Mouse (Mus musculus) embryonic facial prominence, embryonic 14.5 days (tissue): ENCODE measurements around the gene Kalrn. TPM values are rescaled to one million over a fixed set of nuclear protein-coding genes. Genes with fewer than 3 reads are reported as not detected.

ENCODE experiments used
- ATAC-seq: fragments of 200-750 bp; cut with Nextera tagmentation; 2 replicates; pipeline ENCODE4 v1.8.0; 2017; ENCODE audit warnings: low read depth, moderate number of reproducible peaks, moderate TSS enrichment
- DNase-seq: peaks from one replicate; pipeline ENCODE4 v3.0.0-alpha.2; 2015; ENCODE audit warnings: low spot score
- H3K27ac ChIP-seq: fragments of 300-500 bp; sonication (generic); replicated peaks from 2 replicates; pipeline ENCODE4 v1.5.1; 2014; ENCODE audit warnings: low read depth, mild to moderate bottlenecking, low read length, moderate library complexity
- H3K27me3 ChIP-seq: fragments of 300-500 bp; sonication (generic); replicated peaks from 2 replicates; pipeline ENCODE4 v1.6.1; 2014; ENCODE audit warnings: low read length; ENCODE audit not compliant: control insufficient read depth, insufficient read depth
- H3K36me3 ChIP-seq: fragments of 300-500 bp; sonication (generic); 2 replicates; pipeline ENCODE4 v1.6.1; 2014; ENCODE audit warnings: low read length, mixed read lengths; ENCODE audit not compliant: control insufficient read depth, insufficient read depth
- H3K4me1 ChIP-seq: fragments of 300-500 bp; sonication (generic); 2 replicates; pipeline ENCODE4 v1.6.1; 2014; ENCODE audit warnings: antibody characterized with exemption, low read length; ENCODE audit not compliant: control insufficient read depth, insufficient read depth
- H3K4me2 ChIP-seq: fragments of 300-500 bp; sonication (generic); 2 replicates; pipeline ENCODE4 v1.6.1; 2014; ENCODE audit warnings: low read depth, mild to moderate bottlenecking, low read length, moderate library complexity, mixed read lengths
- H3K4me3 ChIP-seq: fragments of 300-500 bp; sonication (generic); 2 replicates; pipeline ENCODE4 v1.5.1; 2014; ENCODE audit warnings: low read depth, mild to moderate bottlenecking, low read length
- H3K9ac ChIP-seq: fragments of 300-500 bp; sonication (generic); 2 replicates; pipeline ENCODE4 v1.6.1; 2014; ENCODE audit warnings: low read depth, mild to moderate bottlenecking, low read length, moderate library complexity, mixed read lengths
- H3K9me3 ChIP-seq: fragments of 300-500 bp; sonication (generic); 2 replicates; pipeline ENCODE4 v1.6.1; 2016; ENCODE audit warnings: low read length; ENCODE audit not compliant: control insufficient read depth
- WGBS: fragments of 180-500 bp; shearing (Covaris S2); extraction: QIAGEN DNeasy Blood & Tissue Kit; methylation state at CpG from one replicate; pipeline ENCODE4 v1.1.7; 2014; 5-methylcytosine and 5-hydroxymethylcytosine counted together
- polyA plus RNA-seq: library from polyadenylated mRNA; unstranded; fragments of >200 nt; fragmentation: Nextera tagmentation; extraction: Ambion mirVana; gene quantifications from 2 replicates; pipeline ENCODE4 v1.2.1, GENCODE M21; 2014

Kalrn gene
- polyA plus RNA-seq, 1 experiment from 2014 or later, result 12.2 TPM

GRCm38 (mm10) chr16:34095093-34095465 is 478.3 kb downstream of the Kalrn start:
- Histone ChIP-seq H3K4me3 (peak overlapping the region; percentile 49), H3K27ac (no peak overlapping the region), H3K36me3 (no peaks in the 10 kb centered on the region), H3K9ac (peak overlapping the region; percentile 70), H3K4me2 (peak overlapping the region; percentile 75), H3K9me3 (no peaks in the 10 kb centered on the region), H3K27me3 (no peaks in the 10 kb centered on the region), H3K4me1 (peaks cover 16% of the 10 kb centered on the region; the same call in 1 of the 2 replicates)
- WGBS, result 0% methylated on average over 3 of the region's 3 CpGs
- ATAC-seq (no peak), DNase-seq (no peak)

GRCm38 (mm10) chr16:34094446-34095092 is 478.8 kb downstream of the Kalrn start:
- ATAC-seq, result peak; percentile 77
- peak overlapping the region; percentile 70 for H3K9ac ChIP-seq
- DNase-seq, result peak; percentile 83

GRCm38 (mm10) chr16:34093734-34094445 is 479.4 kb downstream of the Kalrn start:
- H3K9me3 ChIP-seq, result no peaks in the 10 kb centered on the region
- no peak for DNase-seq
- peak overlapping the region; percentile 70 for H3K9ac ChIP-seq
- no peak for ATAC-seq
- H3K27ac ChIP-seq, result peak overlapping the region; percentile 35; the same call in 1 of the 2 replicates
- H3K27me3 ChIP-seq, result no peaks in the 10 kb centered on the region
- H3K4me3 ChIP-seq, result peak overlapping the region; percentile 49
- WGBS, result 3% methylated on average over 14 of the region's 14 CpGs
- H3K4me2 ChIP-seq, result peak overlapping the region; percentile 75
- no peaks in the 10 kb centered on the region for H3K36me3 ChIP-seq
- peaks cover 16% of the 10 kb centered on the region; the same call in 1 of the 2 replicates for H3K4me1 ChIP-seq

More at GRCm38 (mm10) chr16:34094446-34095092, 478.8 kb downstream of the Kalrn start:
- Histone ChIP-seq H3K27me3 (no peaks in the 10 kb centered on the region), H3K9me3 (no peaks in the 10 kb centered on the region), H3K4me1 (peaks cover 16% of the 10 kb centered on the region; the same call in 1 of the 2 replicates), H3K4me2 (peak overlapping the region; percentile 75), H3K27ac (peak overlapping the region; percentile 35; the same call in 1 of the 2 replicates), H3K4me3 (peak overlapping the region; percentile 49), H3K36me3 (no peaks in the 10 kb centered on the region)
- 1% methylated on average over 16 of the region's 16 CpGs for WGBS

GRCm38 (mm10) chr16:34089528-34090095 is 483.7 kb downstream of the Kalrn start:
- 37% methylated on average over 8 of the region's 8 CpGs for WGBS
- Histone ChIP-seq H3K4me3 (no peak overlapping the region), H3K4me1 (peaks cover 8% of the 10 kb centered on the region), H3K4me2 (no peak overlapping the region), H3K36me3 (no peaks in the 10 kb centered on the region), H3K27me3 (no peaks in the 10 kb centered on the region), H3K9me3 (no peaks in the 10 kb centered on the region), H3K9ac (no peak overlapping the region), H3K27ac (no peak overlapping the region)
- ATAC-seq (peak; percentile 45; the same call in 1 of the 2 replicates), DNase-seq (no peak)

- Histone ChIP-seq H3K4me3 (no peak overlapping the region), H3K27ac (no peak overlapping the region)
- ATAC-seq, result no peak
These were observed 484.3 kb downstream of the Kalrn start for GRCm38 (mm10) chr16:34089022-34089421.

GRCm38 (mm10) chr16:34088331-34088730 is 485.0 kb downstream of the Kalrn start:
- no peaks in the 10 kb centered on the region for H3K9me3 ChIP-seq
- no peak overlapping the region for H3K9ac ChIP-seq
- no peaks in the 10 kb centered on the region for H3K36me3 ChIP-seq
- no peak overlapping the region for H3K4me2 ChIP-seq
- H3K27ac ChIP-seq, result no peak overlapping the region
- WGBS, result 43% methylated on average over 4 of the region's 4 CpGs
- DNase-seq (no peak), ATAC-seq (no peak; the same call in 1 of the 2 replicates)
- H3K4me3 ChIP-seq, result no peak overlapping the region
- no peaks in the 10 kb centered on the region; the same call in 1 of the 2 replicates for H3K4me1 ChIP-seq
- H3K27me3 ChIP-seq, result no peaks in the 10 kb centered on the region

More at GRCm38 (mm10) chr16:34089022-34089421, 484.3 kb downstream of the Kalrn start:
- Histone ChIP-seq H3K27me3 (no peaks in the 10 kb centered on the region), H3K4me2 (no peak overlapping the region), H3K9me3 (no peaks in the 10 kb centered on the region), H3K9ac (no peak overlapping the region), H3K4me1 (peaks cover 7% of the 10 kb centered on the region), H3K36me3 (no peaks in the 10 kb centered on the region)
- WGBS, result 84% methylated on average over 3 of the region's 3 CpGs
- DNase-seq, result no peak

- WGBS, result 81% methylated on average over 10 of the region's 10 CpGs
- no peak overlapping the region for H3K9ac ChIP-seq
- DNase-seq, result no peak
- H3K27ac ChIP-seq, result no peak overlapping the region
- H3K4me3 ChIP-seq, result no peak overlapping the region
- ATAC-seq, result no peak
- H3K4me2 ChIP-seq, result no peak overlapping the region
- H3K36me3 ChIP-seq, result no peaks in the 10 kb centered on the region
- no peaks in the 10 kb centered on the region for H3K27me3 ChIP-seq
- no peaks in the 10 kb centered on the region for H3K9me3 ChIP-seq
- peaks cover 30% of the 10 kb centered on the region for H3K4me1 ChIP-seq
These were observed 489.0 kb downstream of the Kalrn start for GRCm38 (mm10) chr16:34084135-34084920.
